Mouse (Mus musculus): Measurements from ENCODE around the gene Ankrd65.
"Not testable (repeated sequence)": the region's sequence is repeated elsewhere in the genome, so short reads cannot be mapped to it uniquely, and the experiment has no call there.

The Ankrd65 gene

GRCm38 (mm10) chr4:155790021-155790489 lies at the start of gene Ankrd65:
Gene Ankrd65, plus strand, starts transcription at chr4:155790439.
- DNase-seq (ENCODE audit: low spot score in 2 of 2): no peak

GRCm38 (mm10) chr4:155740681-155741080 lies 49.6 kb upstream of the Ankrd65 start:
- not testable (repeated sequence) for DNase-seq (ENCODE audit: low spot score in 2 of 2)

GRCm38 (mm10) chr4:155742684-155743083 lies 47.6 kb upstream of the Ankrd65 start:
- DNase-seq (ENCODE audit: low spot score in 2 of 2): no peak

GRCm38 (mm10) chr4:155744474-155744873 lies 45.8 kb upstream of the Ankrd65 start:
- DNase-seq (ENCODE audit: low spot score in 2 of 2): no peak

GRCm38 (mm10) chr4:155745136-155745535 lies 45.1 kb upstream of the Ankrd65 start:
- DNase-seq (ENCODE audit: low spot score in 2 of 2): no peak

- DNase-seq (ENCODE audit: low spot score in 2 of 2): no peak
Measured at GRCm38 (mm10) chr4:155746036-155746548, 44.1 kb upstream of the Ankrd65 start.

GRCm38 (mm10) chr4:155746575-155747490 lies 43.4 kb upstream of the Ankrd65 start:
- DNase-seq (ENCODE audit: low spot score in 2 of 2): no peak

- no peak for DNase-seq (ENCODE audit: low spot score in 2 of 2)
Measured at GRCm38 (mm10) chr4:155757011-155757410, 33.2 kb upstream of the Ankrd65 start.

- peak in 1 of 2 experiments; percentile 48 for DNase-seq (ENCODE audit: low spot score in 2 of 2)
Measured at GRCm38 (mm10) chr4:155759862-155760612, 30.2 kb upstream of the Ankrd65 start.

GRCm38 (mm10) chr4:155760613-155761355 lies 29.5 kb upstream of the Ankrd65 start, which contains the start of gene Atad3a:
Gene Atad3a, minus strand, starts transcription at chr4:155761093.
- DNase-seq (ENCODE audit: low spot score in 2 of 2): peak; percentile 92 to 95

GRCm38 (mm10) chr4:155761356-155762099 lies 28.7 kb upstream of the Ankrd65 start:
- no peak for DNase-seq (ENCODE audit: low spot score in 2 of 2)

GRCm38 (mm10) chr4:155762357-155762756 lies 27.9 kb upstream of the Ankrd65 start:
- DNase-seq (ENCODE audit: low spot score in 2 of 2): no peak

GRCm38 (mm10) chr4:155769496-155769879 lies 20.8 kb upstream of the Ankrd65 start:
- no peak for DNase-seq (ENCODE audit: low spot score in 2 of 2)

GRCm38 (mm10) chr4:155769880-155770512 lies 20.2 kb upstream of the Ankrd65 start:
- peak; percentile 61 to 86 for DNase-seq (ENCODE audit: low spot score in 2 of 2)

GRCm38 (mm10) chr4:155770626-155771025 lies 19.6 kb upstream of the Ankrd65 start:
- no peak for DNase-seq (ENCODE audit: low spot score in 2 of 2)

- no peak for DNase-seq (ENCODE audit: low spot score in 2 of 2)
Measured at GRCm38 (mm10) chr4:155771706-155772105, 18.5 kb upstream of the Ankrd65 start.

GRCm38 (mm10) chr4:155772786-155773185 lies 17.5 kb upstream of the Ankrd65 start:
- DNase-seq (ENCODE audit: low spot score in 2 of 2): no peak

- DNase-seq (ENCODE audit: low spot score in 2 of 2): no peak
Measured at GRCm38 (mm10) chr4:155773335-155774078, 16.7 kb upstream of the Ankrd65 start.

GRCm38 (mm10) chr4:155774280-155774754 lies 15.9 kb upstream of the Ankrd65 start, which contains the start of gene Vwa1:
Gene Vwa1, minus strand, starts transcription at chr4:155774698.
- DNase-seq (ENCODE audit: low spot score in 2 of 2): peak; percentile 75 to 84
